Mouse (Mus musculus): ENCODE results near the gene Zfp385a. TPM values are rescaled to one million over a fixed set of nuclear protein-coding genes. Genes with fewer than 3 reads are reported as not detected.

Zfp385a gene
- polyA plus RNA-seq, 1 experiment: 28.1 TPM

DNA sequence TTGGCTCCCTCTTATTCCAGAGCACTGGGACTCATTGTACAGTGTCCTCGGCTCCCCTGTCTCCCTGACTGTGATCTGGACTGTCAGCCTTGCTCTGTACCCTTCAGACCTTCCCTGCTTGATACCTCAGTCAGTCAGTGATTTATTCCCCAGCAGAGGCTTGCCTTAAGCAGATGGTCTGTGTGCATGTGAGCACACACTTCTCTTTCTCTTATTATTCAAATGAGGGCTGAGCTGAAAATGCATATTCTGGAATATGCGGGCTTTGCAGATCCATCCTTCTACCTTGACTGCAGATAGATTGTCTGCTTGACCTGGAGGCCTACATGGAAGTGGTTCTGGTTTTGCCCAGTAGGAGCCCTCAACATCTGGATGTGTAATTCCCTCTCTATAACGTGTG, 41.9 kb downstream of the Zfp385a start:
- Histone ChIP-seq H3K27me3 (ENCODE audit: control insufficient read depth, insufficient read depth, low read length) (no peaks in the 10 kb centered on the region), H3K36me3 (ENCODE audit: control insufficient read depth, insufficient read depth, low read length) (peaks cover 21% of the 10 kb centered on the region), H3K4me3 (ENCODE audit: extremely low read depth, insufficient read depth, insufficient read length) (no peak overlapping the region), H3K4me1 (ENCODE audit: control insufficient read depth, insufficient read depth, insufficient read length) (no peaks in the 10 kb centered on the region), H3K27ac (ENCODE audit: insufficient read depth, low read length) (no peak overlapping the region)
- 91% methylated on average over 3 of the region's 3 CpGs for WGBS
- TF ChIP-seq CTCF (IDR thresholded peaks at IDR 0.05; ENCODE audit: extremely low read depth, insufficient read depth, insufficient read length, insufficient replicate concordance): no peak
- no peak for TF ChIP-seq POLR2A (IDR thresholded peaks at IDR 0.05; ENCODE audit: low read depth, low read length)
- DNase-seq (ENCODE audit: low read depth in 1 of 2, low spot score in 2 of 2): no peak

DNA sequence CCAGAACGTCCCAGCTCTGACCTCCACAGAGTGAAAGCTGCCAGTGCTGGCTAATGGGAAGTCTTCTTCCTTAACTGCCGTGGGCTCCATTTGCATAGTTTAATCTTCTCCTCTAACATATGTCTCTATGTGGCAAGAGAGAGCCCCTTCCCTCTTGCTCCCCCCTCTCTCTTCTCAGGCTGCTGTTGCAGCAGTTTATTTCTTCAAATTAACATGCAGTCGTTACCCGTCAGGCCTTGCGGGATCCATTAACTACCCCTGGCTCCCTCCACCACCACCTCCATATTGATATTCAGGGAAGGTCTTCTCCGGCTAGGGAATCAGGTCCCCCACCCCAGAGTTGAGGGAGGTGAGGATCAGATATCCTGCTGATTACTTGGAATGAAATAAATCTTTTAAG, 42.6 kb downstream of the Zfp385a start:
- DNase-seq (ENCODE audit: low read depth in 1 of 2, low spot score in 2 of 2): no peak
- 89% methylated on average over 6 of the region's 6 CpGs for WGBS
- peaks cover 27% of the 10 kb centered on the region for H3K36me3 ChIP-seq (ENCODE audit: control insufficient read depth, insufficient read depth, low read length)
- H3K27ac ChIP-seq (ENCODE audit: insufficient read depth, low read length): no peak overlapping the region
- no peak for TF ChIP-seq POLR2A (IDR thresholded peaks at IDR 0.05; ENCODE audit: low read depth, low read length)
- H3K27me3 ChIP-seq (ENCODE audit: control insufficient read depth, insufficient read depth, low read length): no peaks in the 10 kb centered on the region
- H3K4me1 ChIP-seq (ENCODE audit: control insufficient read depth, insufficient read depth, insufficient read length): no peaks in the 10 kb centered on the region
- H3K4me3 ChIP-seq (ENCODE audit: extremely low read depth, insufficient read depth, insufficient read length): no peak overlapping the region

DNA sequence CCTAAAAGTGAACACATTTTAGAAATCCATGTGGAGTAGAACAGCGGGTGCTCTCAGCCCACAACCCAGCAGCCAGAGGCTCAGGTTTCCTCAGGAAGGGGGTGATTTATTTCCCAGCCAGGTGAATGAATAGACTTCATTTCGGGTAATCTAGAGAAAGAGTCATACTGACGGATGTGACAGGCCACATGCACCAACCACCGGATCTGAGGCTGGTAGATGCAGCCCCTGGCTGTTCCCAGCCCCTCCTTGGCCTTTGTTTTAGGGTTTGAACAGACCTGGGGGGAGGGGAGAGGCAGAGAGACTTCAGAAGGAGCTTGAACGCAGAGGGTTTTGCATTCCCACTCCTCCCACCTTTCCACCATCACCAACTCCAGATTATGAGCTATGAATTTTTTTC, 44.0 kb downstream of the Zfp385a start:
- no peak overlapping the region for H3K4me3 ChIP-seq (ENCODE audit: extremely low read depth, insufficient read depth, insufficient read length)
- TF ChIP-seq CTCF (IDR thresholded peaks at IDR 0.05; ENCODE audit: extremely low read depth, insufficient read depth, insufficient read length, insufficient replicate concordance) (no peak), POLR2A (IDR thresholded peaks at IDR 0.05; ENCODE audit: low read depth, low read length) (no peak)
- no peak for DNase-seq (ENCODE audit: low read depth in 1 of 2, low spot score in 2 of 2)
- H3K27ac ChIP-seq (ENCODE audit: insufficient read depth, low read length): no peak overlapping the region
- no peaks in the 10 kb centered on the region for H3K4me1 ChIP-seq (ENCODE audit: control insufficient read depth, insufficient read depth, insufficient read length)
- 27% methylated on average over 5 of the region's 5 CpGs for WGBS
- no peaks in the 10 kb centered on the region for H3K27me3 ChIP-seq (ENCODE audit: control insufficient read depth, insufficient read depth, low read length)
- H3K36me3 ChIP-seq (ENCODE audit: control insufficient read depth, insufficient read depth, low read length): peaks cover 33% of the 10 kb centered on the region

DNA sequence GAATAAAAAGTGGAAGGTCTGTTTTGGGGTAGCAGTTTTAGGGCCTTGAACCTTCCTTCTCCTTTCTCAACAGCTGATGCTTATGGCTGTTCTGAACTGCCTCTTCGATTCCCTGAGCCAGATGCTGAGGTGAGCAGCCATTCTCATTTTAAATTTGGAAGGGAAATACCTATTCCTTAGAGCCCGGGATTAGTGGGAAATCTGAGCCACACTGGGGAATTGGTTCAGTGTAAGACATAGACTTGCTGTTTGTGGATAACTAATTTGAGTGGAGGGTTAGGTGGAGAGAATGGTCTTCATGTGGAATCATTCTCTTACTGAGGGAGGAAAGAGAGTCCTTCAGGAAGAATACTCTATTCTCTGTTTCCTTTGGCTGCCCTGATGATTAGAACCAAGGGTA, 45.2 kb downstream of the Zfp385a start:
- no peak for DNase-seq (ENCODE audit: low read depth in 1 of 2, low spot score in 2 of 2)
- Histone ChIP-seq H3K27me3 (ENCODE audit: control insufficient read depth, insufficient read depth, low read length) (no peaks in the 10 kb centered on the region), H3K36me3 (ENCODE audit: control insufficient read depth, insufficient read depth, low read length) (peaks cover 37% of the 10 kb centered on the region), H3K4me3 (ENCODE audit: extremely low read depth, insufficient read depth, insufficient read length) (no peak overlapping the region), H3K27ac (ENCODE audit: insufficient read depth, low read length) (no peak overlapping the region), H3K4me1 (ENCODE audit: control insufficient read depth, insufficient read depth, insufficient read length) (no peaks in the 10 kb centered on the region; the same call in 1 of the 2 replicates)
- WGBS: 79% methylated on average over 2 of the region's 2 CpGs
- TF ChIP-seq CTCF (IDR thresholded peaks at IDR 0.05; ENCODE audit: extremely low read depth, insufficient read depth, insufficient read length, insufficient replicate concordance): no peak
- no peak for TF ChIP-seq POLR2A (IDR thresholded peaks at IDR 0.05; ENCODE audit: low read depth, low read length)

DNA sequence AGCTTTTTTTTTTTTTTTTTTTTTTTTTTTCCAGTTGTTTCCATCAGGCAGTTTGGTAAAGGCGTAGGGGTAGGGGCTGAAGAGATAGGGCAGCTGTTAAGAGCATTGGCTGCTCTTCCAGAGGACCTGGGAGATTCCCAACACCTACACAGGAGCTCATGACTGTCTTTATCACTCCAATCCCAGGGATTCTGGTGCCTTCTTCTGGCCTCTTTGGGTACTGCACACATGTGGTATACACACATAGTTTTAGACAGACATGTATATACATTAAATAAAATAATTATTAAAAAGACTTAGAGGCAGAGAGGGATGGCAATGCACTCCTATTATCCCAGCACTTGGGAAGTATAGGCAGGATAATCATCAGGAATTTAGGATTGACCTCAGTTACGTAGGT, 46.5 kb downstream of the Zfp385a start:
- H3K27me3 ChIP-seq (ENCODE audit: control insufficient read depth, insufficient read depth, low read length): no peaks in the 10 kb centered on the region
- no peak for DNase-seq (ENCODE audit: low read depth in 1 of 2, low spot score in 2 of 2)
- TF ChIP-seq POLR2A (IDR thresholded peaks at IDR 0.05; ENCODE audit: low read depth, low read length) (no peak), CTCF (IDR thresholded peaks at IDR 0.05; ENCODE audit: extremely low read depth, insufficient read depth, insufficient read length, insufficient replicate concordance) (no peak)
- peaks cover 38% of the 10 kb centered on the region for H3K36me3 ChIP-seq (ENCODE audit: control insufficient read depth, insufficient read depth, low read length)
- H3K4me1 ChIP-seq (ENCODE audit: control insufficient read depth, insufficient read depth, insufficient read length): no peaks in the 10 kb centered on the region; the same call in 1 of the 2 replicates
- H3K4me3 ChIP-seq (ENCODE audit: extremely low read depth, insufficient read depth, insufficient read length): no peak overlapping the region
- H3K27ac ChIP-seq (ENCODE audit: insufficient read depth, low read length): no peak overlapping the region
- WGBS: 98% methylated on average over 2 of the region's 2 CpGs

DNA sequence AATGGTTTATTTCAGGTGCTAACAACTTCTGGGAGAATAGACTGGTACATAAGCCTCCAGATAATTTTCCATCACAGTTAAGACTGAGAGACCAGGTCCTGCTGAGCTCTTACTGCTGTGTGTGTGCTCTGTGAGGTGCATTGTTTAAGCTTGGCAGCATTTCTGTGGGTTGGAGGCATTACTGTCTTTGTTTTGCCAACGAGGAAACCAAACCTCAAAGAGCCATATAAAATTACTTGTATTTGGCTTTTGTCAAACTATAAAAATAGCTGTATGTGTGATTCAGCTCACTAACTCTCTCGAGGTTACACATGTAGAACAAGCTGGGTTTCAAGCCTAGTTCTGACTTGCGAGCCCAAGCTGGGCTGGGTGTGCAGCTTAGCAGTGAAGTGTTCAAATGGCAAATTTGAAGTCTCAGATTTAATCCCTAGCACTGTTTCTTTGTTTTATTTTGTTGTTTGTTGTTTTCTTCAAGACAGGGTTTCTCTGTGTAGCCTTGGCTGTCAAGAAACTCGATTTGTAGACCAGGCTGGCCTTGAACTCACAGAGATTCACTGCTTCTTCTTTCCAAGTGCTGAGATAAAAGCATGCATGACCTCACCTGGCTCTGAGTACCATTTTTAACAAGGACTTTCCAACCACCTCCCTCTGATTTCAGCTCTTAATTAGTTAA, 47.1 kb downstream of the Zfp385a start:
- no peaks in the 10 kb centered on the region; the same call in 1 of the 2 replicates for H3K4me1 ChIP-seq (ENCODE audit: control insufficient read depth, insufficient read depth, insufficient read length)
- 70% methylated on average over 4 of the region's 4 CpGs for WGBS
- no peaks in the 10 kb centered on the region for H3K27me3 ChIP-seq (ENCODE audit: control insufficient read depth, insufficient read depth, low read length)
- H3K36me3 ChIP-seq (ENCODE audit: control insufficient read depth, insufficient read depth, low read length): peaks cover 38% of the 10 kb centered on the region
- H3K4me3 ChIP-seq (ENCODE audit: extremely low read depth, insufficient read depth, insufficient read length): no peak overlapping the region
- no peak for DNase-seq (ENCODE audit: low read depth in 1 of 2, low spot score in 2 of 2)
- H3K27ac ChIP-seq (ENCODE audit: insufficient read depth, low read length): no peak overlapping the region
- TF ChIP-seq POLR2A (IDR thresholded peaks at IDR 0.05; ENCODE audit: low read depth, low read length): no peak
- no peak for TF ChIP-seq CTCF (IDR thresholded peaks at IDR 0.05; ENCODE audit: extremely low read depth, insufficient read depth, insufficient read length, insufficient replicate concordance)

DNA sequence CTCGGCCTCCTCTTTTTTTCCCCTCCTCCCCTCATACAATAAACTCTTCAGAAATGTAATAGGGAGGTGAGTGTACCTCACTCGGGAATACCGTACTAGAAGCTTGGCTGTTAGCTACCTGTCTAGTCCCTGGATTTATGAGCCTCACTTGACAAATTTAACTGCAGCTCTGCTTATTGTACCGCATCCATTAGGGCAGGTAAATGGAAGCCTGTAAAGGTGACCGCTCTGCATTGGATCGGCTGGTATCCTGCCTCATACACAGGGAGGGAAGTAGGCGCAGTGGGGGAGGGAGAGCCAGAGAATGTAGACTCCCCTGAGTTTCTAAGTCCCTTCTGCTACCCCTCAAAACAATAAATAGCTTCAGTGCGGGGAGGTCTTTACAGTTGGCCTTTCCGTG, 49.0 kb downstream of the Zfp385a start:
- Histone ChIP-seq H3K4me1 (ENCODE audit: control insufficient read depth, insufficient read depth, insufficient read length) (no peaks in the 10 kb centered on the region; the same call in 1 of the 2 replicates), H3K36me3 (ENCODE audit: control insufficient read depth, insufficient read depth, low read length) (peaks cover 26% of the 10 kb centered on the region), H3K27ac (ENCODE audit: insufficient read depth, low read length) (no peak overlapping the region), H3K27me3 (ENCODE audit: control insufficient read depth, insufficient read depth, low read length) (no peaks in the 10 kb centered on the region), H3K4me3 (ENCODE audit: extremely low read depth, insufficient read depth, insufficient read length) (no peak overlapping the region)
- 95% methylated on average over 9 of the region's 9 CpGs for WGBS
- DNase-seq (ENCODE audit: low read depth in 1 of 2, low spot score in 2 of 2): no peak
- TF ChIP-seq POLR2A (IDR thresholded peaks at IDR 0.05; ENCODE audit: low read depth, low read length) (no peak), CTCF (IDR thresholded peaks at IDR 0.05; ENCODE audit: extremely low read depth, insufficient read depth, insufficient read length, insufficient replicate concordance) (no peak)
